Mouse (Mus musculus) lung, embryonic 14.5 days (tissue): ENCODE measurements around the gene Kdm2b. TPM values are rescaled to one million over a fixed set of nuclear protein-coding genes. Genes with fewer than 3 reads are reported as not detected.

Source experiments
- ATAC-seq: fragments of 200-750 bp; cut with Nextera tagmentation; 2 replicates; pipeline ENCODE4 v1.8.0; 2017; ENCODE audit warnings: mild to moderate bottlenecking, moderate TSS enrichment, moderate library complexity; ENCODE audit not compliant: insufficient read depth
- DNase-seq: peaks from one replicate; pipeline ENCODE4 v3.0.0-alpha.2; 2015
- H3K27ac ChIP-seq: fragments of 300-500 bp; sonication (generic); 2 replicates; pipeline ENCODE4 v1.5.1; 2014; ENCODE audit warnings: low read depth, mild to moderate bottlenecking, moderate library complexity
- H3K27me3 ChIP-seq: fragments of 300-500 bp; sonication (generic); 2 replicates; pipeline ENCODE4 v1.6.1; 2014; ENCODE audit warnings: low read length, control low read depth; ENCODE audit not compliant: insufficient read depth
- H3K36me3 ChIP-seq: fragments of 300-500 bp; sonication (generic); 2 replicates; pipeline ENCODE4 v1.6.1; 2014; ENCODE audit warnings: control low read depth; ENCODE audit not compliant: insufficient read depth
- H3K4me1 ChIP-seq: fragments of 300-500 bp; sonication (generic); 2 replicates; pipeline ENCODE4 v1.6.1; 2014; ENCODE audit warnings: antibody characterized with exemption, control low read depth; ENCODE audit not compliant: insufficient read depth
- H3K4me2 ChIP-seq: fragments of 300-500 bp; sonication (generic); 2 replicates; pipeline ENCODE4 v1.6.1; 2014; ENCODE audit warnings: mild to moderate bottlenecking
- H3K4me3 ChIP-seq: fragments of 300-500 bp; sonication (generic); 2 replicates; pipeline ENCODE4 v1.5.1; 2014; ENCODE audit warnings: low read depth, low read length
- H3K9ac ChIP-seq: fragments of 300-500 bp; sonication (generic); 2 replicates; pipeline ENCODE4 v1.6.1; 2014
- H3K9me3 ChIP-seq: fragments of 300-500 bp; sonication (generic); 2 replicates; pipeline ENCODE4 v1.6.1; 2016; ENCODE audit warnings: low read depth, low read length, control low read depth
- CTCF ChIP-seq: IDR thresholded peaks from 2 replicates; pipeline ENCODE4 v1.5.1; 2016; ENCODE audit warnings: antibody characterized with exemption, low read depth
- WGBS: fragments of 180-500 bp; shearing (Covaris S2); extraction: QIAGEN DNeasy Blood & Tissue Kit; methylation state at CpG from one replicate; pipeline ENCODE4 v1.1.7; 2014; 5-methylcytosine and 5-hydroxymethylcytosine counted together
- polyA plus RNA-seq: library from polyadenylated mRNA; unstranded; fragments of >200 nt; fragmentation: Nextera tagmentation; extraction: Ambion mirVana; gene quantifications from 2 replicates; pipeline ENCODE4 v1.2.1, GENCODE M21; 2014

Kdm2b gene
- polyA plus RNA-seq, 1 experiment from 2014 or later, result 46.7 TPM

GRCm38 (mm10) chr5:122873573-122873972 lies 116.0 kb downstream of the Kdm2b start:
- H3K27me3 ChIP-seq, result no peaks in the 10 kb centered on the region
- H3K9me3 ChIP-seq, result no peaks in the 10 kb centered on the region
- ATAC-seq (no peak), DNase-seq (no peak)
- no peak overlapping the region for H3K9ac ChIP-seq
- no peak for TF ChIP-seq CTCF
- H3K4me1 ChIP-seq, result no peaks in the 10 kb centered on the region
- H3K4me2 ChIP-seq, result no peak overlapping the region
- peaks cover 71% of the 10 kb centered on the region for H3K36me3 ChIP-seq
- WGBS, result 68% methylated on average over 2 of the region's 2 CpGs
- H3K4me3 ChIP-seq, result no peak overlapping the region
- no peak overlapping the region for H3K27ac ChIP-seq

- no peak overlapping the region for H3K9ac ChIP-seq
- no peaks in the 10 kb centered on the region for H3K27me3 ChIP-seq
- DNase-seq (no peak), ATAC-seq (no peak)
- no peak for TF ChIP-seq CTCF
- H3K4me2 ChIP-seq, result no peak overlapping the region
- H3K9me3 ChIP-seq, result no peaks in the 10 kb centered on the region
- no peak overlapping the region for H3K27ac ChIP-seq
- 84% methylated on average over 3 of the region's 3 CpGs for WGBS
- no peak overlapping the region for H3K4me3 ChIP-seq
- H3K4me1 ChIP-seq, result no peaks in the 10 kb centered on the region
- peaks cover 71% of the 10 kb centered on the region for H3K36me3 ChIP-seq
These were observed 117.0 kb downstream of the Kdm2b start for GRCm38 (mm10) chr5:122872626-122873025.

GRCm38 (mm10) chr5:122863053-122863452 lies 126.6 kb downstream of the Kdm2b start:
- peaks cover 51% of the 10 kb centered on the region for H3K36me3 ChIP-seq
- no peak for ATAC-seq
- H3K4me3 ChIP-seq, result no peak overlapping the region
- no peak overlapping the region for H3K9ac ChIP-seq
- H3K4me2 ChIP-seq, result no peak overlapping the region
- H3K27me3 ChIP-seq, result no peaks in the 10 kb centered on the region
- 96% methylated on average over 2 of the region's 2 CpGs for WGBS
- no peaks in the 10 kb centered on the region for H3K4me1 ChIP-seq
- no peak for TF ChIP-seq CTCF
- DNase-seq, result no peak
- no peak overlapping the region for H3K27ac ChIP-seq
- H3K9me3 ChIP-seq, result no peaks in the 10 kb centered on the region

- H3K4me1 ChIP-seq, result peaks cover 4% of the 10 kb centered on the region; the same call in 1 of the 2 replicates
- no peak overlapping the region for H3K27ac ChIP-seq
- 0 out of 2 replicates have a peak, but pooled peaks cover 4% of the 10 kb centered on the region for H3K36me3 ChIP-seq
- ATAC-seq, result no peak
- H3K4me2 ChIP-seq, result no peak overlapping the region
- H3K9me3 ChIP-seq, result no peaks in the 10 kb centered on the region
- H3K9ac ChIP-seq, result no peak overlapping the region
- DNase-seq, result no peak
- no peak overlapping the region for H3K4me3 ChIP-seq
- H3K27me3 ChIP-seq, result no peaks in the 10 kb centered on the region
- no peak for TF ChIP-seq CTCF
- WGBS, result 70% methylated on average over 3 of the region's 3 CpGs
These were observed 133.8 kb downstream of the Kdm2b start for GRCm38 (mm10) chr5:122855858-122856257.

- Histone ChIP-seq H3K27ac (no peak overlapping the region), H3K9ac (no peak overlapping the region), H3K9me3 (no peaks in the 10 kb centered on the region), H3K27me3 (no peaks in the 10 kb centered on the region), H3K4me1 (peaks cover 6% of the 10 kb centered on the region; the same call in 1 of the 2 replicates), H3K4me3 (no peak overlapping the region), H3K36me3 (0 out of 2 replicates have a peak, but pooled peaks cover 4% of the 10 kb centered on the region), H3K4me2 (no peak overlapping the region)
- WGBS, result 72% methylated on average over 2 of the region's 2 CpGs
- TF ChIP-seq CTCF, result no peak
- no peak for ATAC-seq
- no peak for DNase-seq
These were observed 137.0 kb downstream of the Kdm2b start for GRCm38 (mm10) chr5:122852611-122853010.

- WGBS, result under 1% methylated on average over 38 of the region's 38 CpGs
- no peaks in the 10 kb centered on the region for H3K36me3 ChIP-seq
- peak; percentile 76 for DNase-seq
- H3K27me3 ChIP-seq, result no peaks in the 10 kb centered on the region
- H3K4me3 ChIP-seq, result peak overlapping the region; percentile 93
- H3K4me1 ChIP-seq, result peaks cover 6% of the 10 kb centered on the region; the same call in 1 of the 2 replicates
- peak overlapping the region; percentile 96 for H3K4me2 ChIP-seq
- peak overlapping the region; percentile 96 for H3K9ac ChIP-seq
- peak; percentile 83 for ATAC-seq
- no peaks in the 10 kb centered on the region for H3K9me3 ChIP-seq
- TF ChIP-seq CTCF, result peak; percentile 44
- H3K27ac ChIP-seq, result peak overlapping the region; percentile 92
These were observed 139.2 kb downstream of the Kdm2b start for GRCm38 (mm10) chr5:122850319-122851002.

- H3K27me3 ChIP-seq, result no peaks in the 10 kb centered on the region
- TF ChIP-seq CTCF, result no peak
- peak within 1 kb of the TSS; percentile 96 for H3K4me2 ChIP-seq
- ATAC-seq (peak; percentile 100), DNase-seq (peak; percentile 99)
- WGBS, result under 1% methylated on average over 61 of the region's 61 CpGs
- H3K4me1 ChIP-seq, result peaks cover 6% of the 10 kb centered on the region; the same call in 1 of the 2 replicates
- H3K36me3 ChIP-seq, result no peaks in the 10 kb centered on the region
- H3K9ac ChIP-seq, result peak within 1 kb of the TSS; percentile 96
- peak within 1 kb of the TSS; percentile 93 for H3K4me3 ChIP-seq
- H3K9me3 ChIP-seq, result no peaks in the 10 kb centered on the region
- H3K27ac ChIP-seq, result peak within 1 kb of the TSS; percentile 92
These were observed 139.9 kb downstream of the Kdm2b start, which contains the start of gene Rnf34 for GRCm38 (mm10) chr5:122849521-122850318. Gene Rnf34 (plus strand): TSS chr5:122850048.
